Mouse (Mus musculus) left cerebral cortex, adult 2 months (tissue): ENCODE data around the gene Zfp318. TPM values are rescaled to one million over a fixed set of nuclear protein-coding genes. Genes with fewer than 3 reads are reported as not detected.

Experiments used
- DNase-seq, 2 experiments: peaks; one replicate each; pipeline ENCODE4 v3.0.0; 2021 to 2022; ENCODE audit warnings: low spot score in 2 of 2, mixed read lengths in 1 of 2; ENCODE audit errors: extremely low spot score in 1 of 2
- H3K27ac ChIP-seq: fragments of 200-600 bp; 2 replicates; pipeline ENCODE4 v1.8.1; 2022
- H3K4me3 ChIP-seq: fragments of 200-600 bp; 2 replicates; pipeline ENCODE4 v1.8.1; 2022
- CTCF ChIP-seq: fragments of 200-600 bp; IDR thresholded peaks from 2 replicates; pipeline ENCODE4 v1.8.1; 2022; ENCODE audit warnings: antibody characterized with exemption, mild to moderate bottlenecking, moderate library complexity
- intact Hi-C: fragments of 180-260 bp; cut with DNase I; formaldehyde crosslinking; loops from one replicate; pipeline ENCODE4 v1.15.1; 2025
- total RNA-seq, 2 experiments: library from RNA; stranded (reverse); gene quantifications; 2 replicates each; pipeline ENCODE4 v1.2.3; 2021

Zfp318 gene
- total RNA-seq, 2 experiments from 2014 or later = 56.7 to 69.5 TPM

DNA sequence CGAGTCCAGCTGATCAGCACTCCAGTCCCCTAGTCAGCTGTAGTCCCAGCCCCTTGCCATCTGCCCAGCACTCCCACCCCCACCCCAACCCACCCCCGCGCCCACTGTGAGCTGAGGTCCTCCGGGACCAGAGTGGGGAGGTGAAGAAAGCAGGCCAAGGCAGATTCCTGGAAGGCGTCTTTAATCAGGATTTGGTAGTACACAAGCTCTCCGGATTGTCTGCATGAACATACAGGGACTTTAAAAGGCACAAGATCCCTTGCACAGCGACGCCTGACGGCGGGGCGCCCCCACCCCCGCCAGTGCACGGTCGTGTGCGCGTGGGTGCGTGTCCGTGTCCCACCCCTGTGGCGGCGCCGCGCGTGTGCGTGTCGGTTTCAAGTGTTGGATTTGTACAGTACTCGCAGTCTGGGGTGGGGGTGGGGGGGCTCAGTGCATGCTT, 70.5 kb downstream of the Zfp318 start:
- no peak overlapping the region for H3K27ac ChIP-seq
- intact Hi-C loops = no loop called here
- DNase-seq = peak in 1 of 2 experiments; percentile 30
- no peak; the same call in 1 of the 2 replicates for TF ChIP-seq CTCF
- H3K4me3 ChIP-seq = no peak overlapping the region; the same call in 1 of the 2 replicates

DNA sequence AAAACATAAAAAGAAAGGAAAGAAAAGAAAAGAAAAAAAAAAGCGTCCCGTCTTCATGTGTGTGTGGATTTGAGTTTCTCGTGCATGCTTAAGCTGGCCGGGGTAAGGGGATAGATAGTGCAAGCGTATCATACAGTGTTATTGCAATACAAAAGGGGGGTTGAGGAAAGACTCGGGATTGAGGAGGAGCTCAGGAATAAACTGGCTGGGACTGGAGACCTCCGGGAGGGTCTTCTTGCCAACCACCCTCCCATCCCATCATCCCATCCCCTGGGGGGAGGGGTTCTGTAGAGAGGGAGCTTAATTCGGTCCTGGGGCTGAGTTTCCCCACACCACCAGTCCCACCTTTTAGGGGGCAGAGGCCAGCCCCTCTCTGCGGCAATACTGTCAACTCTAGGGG, 71.0 kb downstream of the Zfp318 start:
- no peak for DNase-seq
- Histone ChIP-seq H3K4me3 (peak overlapping the region; percentile 14; the same call in 1 of the 2 replicates), H3K27ac (no peak overlapping the region)
- intact Hi-C loops = no loop called here
- TF ChIP-seq CTCF = no peak

DNA sequence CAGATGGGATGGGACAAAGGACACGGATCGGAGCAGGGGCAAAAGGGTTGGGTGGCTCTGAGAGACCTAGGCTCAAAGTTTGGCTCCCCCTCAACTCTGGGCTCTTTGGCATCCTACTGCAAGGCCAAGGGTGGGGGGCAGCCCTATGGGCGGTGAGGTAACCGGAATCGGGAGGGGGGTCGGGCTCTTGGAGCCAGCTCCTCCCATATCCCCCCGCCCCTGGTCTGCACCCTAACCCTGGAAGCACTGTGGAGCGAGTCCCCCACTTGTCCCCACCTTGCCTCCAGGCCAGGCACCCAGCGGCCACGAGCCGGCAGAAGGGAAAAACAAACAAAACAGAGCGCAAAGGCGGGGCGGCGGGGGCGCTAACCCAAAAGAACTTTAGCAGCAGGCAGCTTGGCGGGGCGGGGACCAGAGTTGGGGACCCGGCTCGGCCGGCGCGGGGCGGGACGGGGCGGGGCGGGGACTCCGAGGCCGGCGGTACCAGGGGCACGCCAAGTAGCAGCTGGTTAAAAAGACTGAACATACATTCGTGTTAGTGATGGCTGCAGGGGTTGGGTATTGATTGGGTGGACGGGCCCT, 71.7 kb downstream of the Zfp318 start:
- no peak for TF ChIP-seq CTCF
- H3K27ac ChIP-seq = no peak overlapping the region
- H3K4me3 ChIP-seq = peak overlapping the region; percentile 25; the same call in 1 of the 2 replicates
- intact Hi-C loops = no loop called here
- peak in 1 of 2 experiments; percentile 46 for DNase-seq

DNA sequence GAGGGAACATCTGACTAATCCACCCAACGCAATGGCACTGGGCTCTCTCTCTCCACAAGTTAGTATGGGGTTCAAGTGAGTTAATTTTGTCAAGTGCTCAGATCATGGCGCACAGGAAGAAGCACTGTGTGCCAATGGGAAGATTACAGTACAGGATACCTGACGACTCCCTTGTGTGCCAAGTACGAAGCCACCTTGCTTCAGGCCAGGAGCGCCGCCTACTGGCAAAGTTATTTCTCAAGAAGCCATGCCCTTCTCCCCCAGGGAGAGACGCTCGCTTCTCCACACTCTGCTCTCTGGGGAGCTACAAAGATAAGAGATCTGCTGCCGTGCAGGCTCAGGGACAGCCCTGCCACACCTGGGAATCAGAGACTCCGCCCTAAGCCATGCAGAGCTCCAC, 74.3 kb downstream of the Zfp318 start:
- no peak overlapping the region for H3K27ac ChIP-seq
- intact Hi-C loops = no loop called here
- peak; percentile 55 for TF ChIP-seq CTCF
- DNase-seq = peak in 1 of 2 experiments; percentile 45
- no peak overlapping the region for H3K4me3 ChIP-seq

DNA sequence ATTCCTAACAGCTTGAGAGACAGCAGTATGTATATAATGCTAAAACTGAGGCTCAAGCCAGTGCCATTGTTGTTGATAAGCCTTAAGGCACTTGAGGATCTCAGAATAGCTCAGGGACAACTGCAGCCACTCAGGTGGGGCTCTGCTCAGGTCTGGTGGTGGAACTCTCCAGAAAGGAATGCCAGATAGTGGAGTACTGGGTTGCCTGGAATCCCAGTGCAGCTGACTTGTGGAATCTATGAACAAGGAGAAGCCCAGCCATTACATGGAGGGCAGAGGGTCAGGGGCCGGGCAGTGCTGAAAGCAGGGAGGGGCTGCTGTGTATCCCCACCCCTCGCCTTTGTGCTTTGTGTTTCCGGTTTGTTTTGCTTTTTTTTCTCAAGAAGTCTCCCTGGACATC, 74.9 kb downstream of the Zfp318 start:
- no peak for DNase-seq
- TF ChIP-seq CTCF = no peak
- Histone ChIP-seq H3K4me3 (no peak overlapping the region), H3K27ac (no peak overlapping the region)
- intact Hi-C loops = no loop called here

DNA sequence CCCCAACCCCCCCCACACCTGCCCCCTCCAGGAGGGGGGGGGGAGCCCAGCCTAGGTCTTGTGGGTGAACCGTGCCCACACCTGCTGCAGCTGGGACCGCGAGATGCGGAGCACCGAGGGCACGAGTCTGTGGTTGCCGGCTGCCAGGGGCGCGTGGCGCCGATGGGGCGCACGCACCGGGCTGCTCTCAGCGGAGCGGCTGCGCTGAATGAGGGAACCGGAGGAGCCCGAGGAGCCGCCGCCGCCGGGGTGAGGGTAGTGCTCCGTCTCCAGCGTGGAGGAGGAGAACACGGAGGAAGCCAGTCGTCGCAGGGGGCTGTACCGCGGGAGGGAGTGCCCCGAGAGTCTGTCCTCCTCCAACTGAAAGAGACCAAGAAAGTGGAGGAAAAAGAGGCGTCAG, 77.1 kb downstream of the Zfp318 start:
- no peak for DNase-seq
- H3K27ac ChIP-seq = no peak overlapping the region
- intact Hi-C loops = no loop called here
- TF ChIP-seq CTCF = no peak
- H3K4me3 ChIP-seq = no peak overlapping the region

DNA sequence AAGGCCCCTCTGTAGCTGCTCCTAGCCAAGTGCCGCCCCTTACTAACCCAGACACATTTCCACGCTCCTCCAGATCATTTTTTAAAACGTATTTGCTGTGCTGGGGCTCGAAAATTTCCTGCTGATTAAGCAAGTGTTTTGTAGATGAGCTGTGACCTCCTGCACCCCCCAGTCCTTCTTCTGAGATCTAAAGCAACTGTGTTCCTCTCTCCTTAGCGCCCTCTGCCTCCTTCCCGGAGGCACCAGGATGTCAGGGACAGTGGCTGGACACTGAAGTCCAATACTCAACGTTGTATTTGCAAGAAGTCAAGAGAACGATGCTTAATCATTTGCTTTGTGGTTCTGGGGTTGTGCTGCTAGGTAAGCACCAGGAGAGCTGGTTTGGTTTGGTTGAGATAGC, 77.8 kb downstream of the Zfp318 start:
- Histone ChIP-seq H3K27ac (no peak overlapping the region), H3K4me3 (no peak overlapping the region)
- intact Hi-C loops = no loop called here
- no peak for DNase-seq
- TF ChIP-seq CTCF = no peak; the same call in 1 of the 2 replicates

DNA sequence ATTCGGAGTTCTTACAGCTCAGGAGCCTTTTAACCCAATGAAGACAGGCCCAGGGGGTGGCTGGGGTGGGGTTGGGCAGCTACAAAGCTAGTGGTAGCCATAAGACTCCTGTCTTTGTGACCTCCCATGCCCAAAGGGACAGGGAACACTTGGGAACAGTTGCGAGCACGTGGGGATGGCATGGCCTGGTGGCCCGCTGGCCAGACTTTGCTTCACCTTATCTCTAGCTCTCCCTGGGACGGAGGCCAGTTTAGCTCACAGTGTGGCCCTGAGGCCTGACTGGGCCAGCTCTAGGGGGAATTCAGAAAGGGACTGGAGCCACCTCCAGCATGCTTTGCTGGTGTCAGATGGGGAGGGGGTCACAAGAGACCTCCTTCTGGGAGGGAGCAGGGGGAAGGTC, 78.7 kb downstream of the Zfp318 start:
- Histone ChIP-seq H3K4me3 (no peak overlapping the region), H3K27ac (no peak overlapping the region)
- DNase-seq = no peak
- intact Hi-C loops = no loop called here
- no peak for TF ChIP-seq CTCF

DNA sequence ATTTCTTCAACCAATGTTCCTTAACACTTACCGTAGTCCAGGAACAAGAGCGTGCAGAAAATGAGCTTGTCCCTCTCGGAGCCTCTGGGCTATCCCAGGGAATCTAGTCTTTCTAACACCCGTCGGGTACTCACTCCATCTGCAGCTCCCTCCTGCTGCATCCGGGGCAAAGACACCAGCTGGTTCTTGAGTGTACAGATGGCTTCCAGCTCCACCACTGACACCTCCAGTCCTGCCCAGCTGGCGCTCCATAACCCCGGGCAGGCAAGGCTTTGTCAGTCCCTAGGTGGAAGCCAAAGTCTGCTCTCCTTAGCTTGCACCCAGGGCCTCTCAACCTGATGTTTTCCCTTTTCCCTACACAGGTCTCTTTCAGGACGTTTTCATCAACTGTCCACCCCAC, 84.3 kb downstream of the Zfp318 start:
- no peak overlapping the region for H3K27ac ChIP-seq
- intact Hi-C loops = no loop called here

More for the DNA sequence above, 84.3 kb downstream of the Zfp318 start:
- H3K4me3 ChIP-seq = no peak overlapping the region
- DNase-seq = no peak
- no peak for TF ChIP-seq CTCF

Other genes with a start within 250 kb of the Zfp318 start
- 10 to 100 TPM; 21.7 to 22.0 TPM for gene Rsph9, start 239.5 kb upstream of the Zfp318 start, total RNA-seq
- 10 to 100 TPM; 11.6 to 15.7 TPM for gene Mad2l1bp, start 230.2 kb upstream of the Zfp318 start, total RNA-seq
- 100 to 1,000 TPM; 134 to 140 TPM for gene Gtpbp2, start 222.7 kb upstream of the Zfp318 start, total RNA-seq
- 1 to 10 TPM; 6.3 to 6.7 TPM for gene Polh, start 181.1 kb upstream of the Zfp318 start, total RNA-seq
- 10 to 100 TPM; 42.1 to 43.3 TPM for gene Xpo5, start 180.9 kb upstream of the Zfp318 start, total RNA-seq
- gene Polr1c, start 135.7 kb upstream of the Zfp318 start, total RNA-seq = 10 to 100 TPM; 38.1 to 40.4 TPM
- gene Yipf3, start 135.7 kb upstream of the Zfp318 start, total RNA-seq = 10 to 100 TPM; 85.5 to 87.6 TPM
- gene Lrrc73, start 130.2 kb upstream of the Zfp318 start, total RNA-seq = 10 to 100 TPM; 63.4 to 63.7 TPM
- 10 to 100 TPM; 38.4 to 60.3 TPM for gene Tjap1, start 100.7 kb upstream of the Zfp318 start, total RNA-seq
- gene Dlk2, start 86.3 kb upstream of the Zfp318 start, total RNA-seq = 10 to 100 TPM; 66.1 to 82.1 TPM
- gene Abcc10, start 55.4 kb upstream of the Zfp318 start, total RNA-seq = 10 to 100 TPM; 10.0 to 11.5 TPM
- 1 to 10 TPM; 5.2 to 5.8 TPM for gene Crip3, start 45.2 kb downstream of the Zfp318 start, total RNA-seq
- gene Slc22a7, start 54.7 kb downstream of the Zfp318 start, total RNA-seq = under 1 TPM; 0.25 to 0.75 TPM
- 100 to 1,000 TPM; 136 to 148 TPM for gene Ttbk1, start 103.9 kb downstream of the Zfp318 start, total RNA-seq
- 1 to 10 TPM; 4.2 to 5.0 TPM for gene Dnph1, start 113.0 kb downstream of the Zfp318 start, total RNA-seq
- gene Cul9, start 162.7 kb downstream of the Zfp318 start, total RNA-seq = 10 to 100 TPM; 66.6 to 70.1 TPM
- gene Srf, start 172.4 kb downstream of the Zfp318 start, total RNA-seq = 10 to 100 TPM; 57.0 to 74.2 TPM
- 1 to 10 TPM; 8.3 to 9.4 TPM for gene Ptk7, start 245.8 kb downstream of the Zfp318 start, total RNA-seq